Mouse (Mus musculus) midbrain, embryonic 16.5 days (tissue): ENCODE data around the gene Gm37240. TPM values are rescaled to one million over a fixed set of nuclear protein-coding genes. Genes with fewer than 3 reads are reported as not detected.

Source experiments
- ATAC-seq: fragments of 200-750 bp; cut with Nextera tagmentation; 2 replicates; pipeline ENCODE4 v1.8.0; 2017; ENCODE audit warnings: moderate TSS enrichment
- H3K27ac ChIP-seq: fragments of 300-500 bp; sonication (generic); 2 replicates; pipeline ENCODE4 v1.5.1; 2014; ENCODE audit warnings: mild to moderate bottlenecking, low read length, mixed read lengths
- H3K27me3 ChIP-seq: fragments of 300-500 bp; sonication (generic); 2 replicates; pipeline ENCODE4 v1.6.1; 2014; ENCODE audit warnings: low read depth, low read length, mixed read lengths; ENCODE audit not compliant: control insufficient read depth, insufficient read depth
- H3K36me3 ChIP-seq: fragments of 300-500 bp; sonication (generic); 2 replicates; pipeline ENCODE4 v1.6.1; 2014; ENCODE audit warnings: mild to moderate bottlenecking, low read length, moderate library complexity, mixed read lengths; ENCODE audit not compliant: control insufficient read depth, insufficient read depth
- H3K4me1 ChIP-seq: fragments of 300-500 bp; sonication (generic); 2 replicates; pipeline ENCODE4 v1.6.1; 2014; ENCODE audit warnings: mild to moderate bottlenecking, low read length, mixed read lengths; ENCODE audit not compliant: control insufficient read depth, insufficient read depth
- H3K4me2 ChIP-seq: fragments of 300-500 bp; sonication (generic); 2 replicates; pipeline ENCODE4 v1.6.1; 2014; ENCODE audit warnings: mild to moderate bottlenecking, low read length, mixed read lengths
- H3K4me3 ChIP-seq: fragments of 300-500 bp; sonication (generic); 2 replicates; pipeline ENCODE4 v1.5.1; 2014; ENCODE audit warnings: low read depth, mild to moderate bottlenecking, low read length, moderate library complexity, mixed read lengths
- H3K9ac ChIP-seq: fragments of 300-500 bp; sonication (generic); 2 replicates; pipeline ENCODE4 v1.6.1; 2014; ENCODE audit warnings: low read depth, low read length, mixed read lengths
- H3K9me3 ChIP-seq: fragments of 300-500 bp; sonication (generic); replicated peaks from 2 replicates; pipeline ENCODE4 v1.6.1; 2014; ENCODE audit warnings: mild to moderate bottlenecking, low read length, mixed read lengths; ENCODE audit not compliant: control insufficient read depth, poor library complexity, severe bottlenecking
- WGBS: fragments of 180-500 bp; shearing (Covaris S2); extraction: QIAGEN DNeasy Blood & Tissue Kit; methylation state at CpG from one replicate; pipeline ENCODE4 v1.1.7; 2014; 5-methylcytosine and 5-hydroxymethylcytosine counted together
- polyA plus RNA-seq: library from polyadenylated mRNA; unstranded; fragments of >200 nt; fragmentation: Nextera tagmentation; extraction: Ambion mirVana; gene quantifications from 2 replicates; pipeline ENCODE4 v1.2.1, GENCODE M21; 2015

Gm37240 gene
- polyA plus RNA-seq, 1 experiment from 2014 or later = 0.26 TPM

DNA sequence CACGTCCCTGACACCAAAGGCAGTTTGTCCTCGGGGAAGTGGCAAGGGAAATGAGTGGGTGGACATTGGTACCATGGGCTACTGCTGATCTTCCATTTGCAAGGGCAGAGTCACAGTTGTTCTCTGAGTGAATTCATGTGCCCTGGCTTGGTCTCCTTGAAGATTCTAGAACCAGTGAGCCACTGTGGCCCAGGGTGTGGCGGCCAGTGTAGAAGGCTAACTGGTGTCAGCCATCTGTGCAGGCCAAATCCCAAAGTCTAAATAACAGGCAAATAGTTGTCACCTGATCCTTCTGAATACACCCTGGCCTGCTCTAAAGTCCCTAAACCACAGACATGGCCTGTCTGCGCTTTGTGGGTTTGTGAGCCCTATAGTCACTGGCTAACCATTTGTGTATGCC, 898.4 kb downstream of the Gm37240 start:
- H3K36me3 ChIP-seq = no peaks in the 10 kb centered on the region
- H3K4me1 ChIP-seq = no peaks in the 10 kb centered on the region
- no peak overlapping the region for H3K4me3 ChIP-seq
- H3K4me2 ChIP-seq = no peak overlapping the region
- H3K9me3 ChIP-seq = no peaks in the 10 kb centered on the region; the same call in none of the 2 replicates
- H3K9ac ChIP-seq = no peak overlapping the region
- no peak for ATAC-seq
- WGBS = 95% methylated on average over 4 of the region's 4 CpGs
- no peaks in the 10 kb centered on the region for H3K27me3 ChIP-seq
- no peak overlapping the region for H3K27ac ChIP-seq

- Histone ChIP-seq H3K4me1 (no peaks in the 10 kb centered on the region), H3K36me3 (peaks cover 2% of the 10 kb centered on the region; the same call in 1 of the 2 replicates), H3K9ac (no peak overlapping the region), H3K4me2 (no peak overlapping the region), H3K9me3 (no peaks in the 10 kb centered on the region), H3K4me3 (no peak overlapping the region), H3K27me3 (no peaks in the 10 kb centered on the region), H3K27ac (no peak overlapping the region)
- 85% methylated on average over 8 of the region's 8 CpGs for whole genome bisulfite sequencing
- no peak for ATAC-seq
Observed at GRCm38 (mm10) chr3:84985121-84985625, 902.1 kb downstream of the Gm37240 start.

DNA sequence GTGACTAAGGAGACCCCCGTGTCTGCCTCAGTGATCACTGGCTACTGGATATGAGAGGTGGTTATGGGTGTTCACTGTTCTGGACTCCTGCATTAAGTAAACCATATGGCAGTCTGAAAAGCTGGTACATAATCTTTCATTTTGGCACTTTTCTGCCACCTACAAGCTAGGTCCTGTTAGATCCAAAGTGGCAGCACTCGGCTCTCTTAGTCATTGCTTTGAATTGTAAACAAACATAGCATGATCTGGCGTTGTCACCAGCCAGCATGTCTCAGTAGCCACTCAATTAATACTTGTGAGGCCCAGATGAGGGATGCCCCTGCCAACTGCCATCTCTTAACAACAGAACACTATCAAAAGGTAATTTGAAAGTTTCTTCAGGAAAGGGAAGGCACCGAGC, 904.6 kb downstream of the Gm37240 start:
- no peak overlapping the region for H3K4me3 ChIP-seq
- H3K9ac ChIP-seq = no peak overlapping the region
- WGBS = 74% methylated on average over 4 of the region's 4 CpGs
- no peak overlapping the region for H3K27ac ChIP-seq
- no peaks in the 10 kb centered on the region for H3K9me3 ChIP-seq
- no peaks in the 10 kb centered on the region for H3K4me1 ChIP-seq
- peaks cover 8% of the 10 kb centered on the region; the same call in 1 of the 2 replicates for H3K36me3 ChIP-seq
- H3K4me2 ChIP-seq = no peak overlapping the region
- ATAC-seq = no peak
- H3K27me3 ChIP-seq = no peaks in the 10 kb centered on the region

DNA sequence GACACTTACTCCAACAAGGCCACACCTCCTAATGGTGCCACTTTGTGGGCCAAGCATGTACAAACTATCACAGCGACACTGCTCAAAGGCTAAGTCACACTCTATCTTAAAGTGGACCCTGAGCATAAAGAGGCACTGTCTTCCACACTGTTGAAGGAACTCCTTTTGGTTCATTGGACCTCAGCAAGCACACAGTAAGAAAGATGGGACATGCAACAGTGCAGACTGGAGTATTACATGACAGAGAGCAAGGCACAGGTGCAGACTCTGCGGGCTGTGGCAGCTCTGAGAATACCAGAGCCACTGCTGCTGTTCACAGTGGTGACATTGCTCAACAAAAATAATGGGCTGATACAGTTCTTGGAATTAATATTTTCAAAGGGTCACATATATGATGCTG, 907.2 kb downstream of the Gm37240 start:
- no peaks in the 10 kb centered on the region for H3K4me1 ChIP-seq
- ATAC-seq = no peak
- H3K4me3 ChIP-seq = no peak overlapping the region
- H3K27ac ChIP-seq = no peak overlapping the region
- no peak overlapping the region for H3K4me2 ChIP-seq
- no peaks in the 10 kb centered on the region for H3K27me3 ChIP-seq
- 98% methylated on average over 2 of the region's 2 CpGs for WGBS
- H3K36me3 ChIP-seq = peaks cover 12% of the 10 kb centered on the region
- H3K9me3 ChIP-seq = no peaks in the 10 kb centered on the region
- no peak overlapping the region for H3K9ac ChIP-seq

DNA sequence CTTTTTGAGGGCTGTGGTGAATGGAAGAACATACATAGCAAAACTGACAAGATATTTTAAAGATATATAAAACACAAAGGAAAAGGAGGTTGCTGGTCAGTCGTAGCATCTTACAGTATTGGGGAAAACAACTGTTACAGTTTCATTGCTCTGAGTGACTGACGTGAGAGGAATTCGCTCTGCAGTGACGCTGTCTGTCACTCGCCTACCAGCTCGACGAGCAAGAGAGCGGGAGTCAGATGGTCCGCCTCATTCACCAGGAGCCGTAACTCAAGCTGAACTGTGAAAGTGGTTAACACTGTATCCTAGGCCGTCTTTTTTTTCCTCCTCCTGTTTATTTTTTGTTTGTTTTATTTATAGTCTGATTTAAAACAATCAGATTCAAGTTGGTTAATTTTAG, 908.6 kb downstream of the Gm37240 start:
- Histone ChIP-seq H3K27me3 (no peaks in the 10 kb centered on the region), H3K4me3 (no peak overlapping the region), H3K36me3 (peaks cover 12% of the 10 kb centered on the region), H3K9me3 (no peaks in the 10 kb centered on the region), H3K9ac (no peak overlapping the region), H3K4me1 (no peaks in the 10 kb centered on the region), H3K4me2 (no peak overlapping the region), H3K27ac (no peak overlapping the region)
- ATAC-seq = no peak
- 82% methylated on average over 11 of the region's 11 CpGs for WGBS

DNA sequence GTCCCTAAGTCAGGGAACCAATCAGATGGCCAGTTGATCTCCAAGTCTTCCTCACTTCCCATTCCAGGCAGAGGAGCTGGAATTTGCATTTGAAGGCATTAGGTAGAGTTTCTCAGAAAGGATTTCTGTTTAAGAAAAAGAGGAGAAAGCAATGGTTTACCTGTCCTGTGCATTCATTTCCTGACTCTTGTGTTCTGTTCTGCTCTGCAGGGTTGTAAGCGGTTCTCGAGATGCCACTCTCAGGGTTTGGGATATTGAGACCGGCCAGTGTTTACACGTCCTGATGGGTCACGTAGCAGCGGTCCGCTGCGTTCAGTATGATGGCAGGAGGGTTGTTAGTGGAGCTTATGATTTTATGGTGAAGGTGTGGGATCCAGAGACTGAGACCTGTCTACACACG, 913.1 kb downstream of the Gm37240 start:
- no peak overlapping the region for H3K9ac ChIP-seq
- 81% methylated on average over 9 of the region's 9 CpGs for WGBS
- H3K4me2 ChIP-seq = no peak overlapping the region
- no peaks in the 10 kb centered on the region for H3K9me3 ChIP-seq
- ATAC-seq = no peak
- peaks cover 15% of the 10 kb centered on the region for H3K36me3 ChIP-seq
- H3K27me3 ChIP-seq = no peaks in the 10 kb centered on the region
- H3K27ac ChIP-seq = no peak overlapping the region
- no peak overlapping the region for H3K4me3 ChIP-seq
- no peaks in the 10 kb centered on the region for H3K4me1 ChIP-seq

GRCm38 (mm10) chr3:84972881-84973280, 914.4 kb downstream of the Gm37240 start:
- H3K4me1 ChIP-seq = no peaks in the 10 kb centered on the region
- H3K4me2 ChIP-seq = no peak overlapping the region
- peaks cover 15% of the 10 kb centered on the region for H3K36me3 ChIP-seq
- 96% methylated on average over 2 of the region's 2 CpGs for WGBS
- ATAC-seq = no peak
- H3K27ac ChIP-seq = no peak overlapping the region
- no peak overlapping the region for H3K4me3 ChIP-seq
- no peak overlapping the region for H3K9ac ChIP-seq
- H3K9me3 ChIP-seq = no peaks in the 10 kb centered on the region
- H3K27me3 ChIP-seq = no peaks in the 10 kb centered on the region

GRCm38 (mm10) chr3:84971561-84971960, 915.8 kb downstream of the Gm37240 start:
- 93% methylated on average over 5 of the region's 5 CpGs for WGBS
- H3K27me3 ChIP-seq = no peaks in the 10 kb centered on the region
- H3K4me2 ChIP-seq = no peak overlapping the region
- no peak overlapping the region for H3K27ac ChIP-seq
- H3K9ac ChIP-seq = no peak overlapping the region
- H3K9me3 ChIP-seq = no peaks in the 10 kb centered on the region
- no peaks in the 10 kb centered on the region for H3K4me1 ChIP-seq
- H3K36me3 ChIP-seq = peaks cover 19% of the 10 kb centered on the region
- H3K4me3 ChIP-seq = no peak overlapping the region
- no peak for ATAC-seq

DNA sequence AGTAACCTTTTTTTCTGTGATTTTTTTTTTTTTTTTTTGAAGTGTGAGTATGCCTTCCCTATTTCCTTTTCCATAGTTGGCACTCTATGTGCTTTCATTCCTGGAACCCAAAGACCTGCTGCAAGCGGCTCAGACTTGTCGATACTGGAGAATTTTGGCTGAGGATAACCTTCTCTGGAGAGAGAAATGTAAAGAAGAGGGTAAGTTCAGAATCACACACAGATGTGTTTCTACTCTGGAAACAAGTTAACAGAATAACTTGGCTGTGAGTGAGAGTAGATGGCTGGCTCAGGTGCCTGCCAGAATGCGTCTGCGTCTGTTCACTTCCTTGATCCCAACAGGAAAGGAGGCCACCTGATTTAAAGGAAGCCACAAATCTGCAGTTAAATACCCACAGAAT, 920.0 kb downstream of the Gm37240 start:
- Histone ChIP-seq H3K4me3 (no peak overlapping the region), H3K27ac (no peak overlapping the region), H3K27me3 (no peaks in the 10 kb centered on the region), H3K36me3 (peaks cover 11% of the 10 kb centered on the region; the same call in 1 of the 2 replicates), H3K9me3 (no peaks in the 10 kb centered on the region), H3K4me2 (no peak overlapping the region), H3K4me1 (no peaks in the 10 kb centered on the region), H3K9ac (no peak overlapping the region)
- WGBS = 96% methylated on average over 4 of the region's 4 CpGs
- ATAC-seq = no peak
